Mouse (Mus musculus): ENCODE data around the gene Olfr1487. TPM values are rescaled to one million over a fixed set of nuclear protein-coding genes. Genes with fewer than 3 reads are reported as not detected.
"Not testable (repeated sequence)": the region's sequence is repeated elsewhere in the genome, so short reads cannot be mapped to it uniquely, and the experiment has no call there.

The Olfr1487 gene
- not detected in 2 replicates for polyA plus RNA-seq (2015; fragmentation: Nextera tagmentation; extraction: Ambion mirVana)

DNA sequence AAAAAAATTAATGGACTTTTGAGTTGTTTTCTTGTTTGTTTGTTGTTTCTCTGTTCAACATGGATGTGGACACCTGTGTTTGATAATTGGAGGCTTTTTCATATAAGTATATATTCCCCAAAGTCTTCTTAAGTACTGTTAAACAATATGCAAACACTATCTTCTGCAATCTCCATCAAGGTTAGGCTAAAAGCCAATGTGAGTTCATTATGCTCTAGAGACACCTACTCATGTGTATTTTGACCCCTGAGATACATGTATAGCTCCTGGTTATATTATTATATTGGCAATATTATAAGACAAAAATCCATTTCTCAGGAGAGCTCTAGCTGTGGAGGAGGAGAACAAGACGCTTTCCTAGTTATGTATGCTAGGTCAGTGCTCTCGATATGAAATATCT is at the start of gene Olfr1487:
Olfr1487 (plus strand) TSS at position 301 of the 400 bp plus-strand sequence.
- not testable (repeated sequence) for H3K9ac ChIP-seq (replicated peaks); H3K36me3 ChIP-seq; H3K4me2 ChIP-seq; H3K27me3 ChIP-seq (replicated peaks); ATAC-seq (ENCODE audit: low FRiP score); H3K27ac ChIP-seq (replicated peaks); H3K4me3 ChIP-seq (replicated peaks); H3K4me1 ChIP-seq
- peaks cover 10% of the 10 kb centered on the region for H3K9me3 ChIP-seq (replicated peaks)
- 95% methylated on average over 2 of the region's 2 CpGs for WGBS

GRCm38 (mm10) chr19:13583211-13583610 is 34.0 kb upstream of the Olfr1487 start, which contains the start of gene Olfr1484:
Gene Olfr1484, plus strand, starts transcription at chr19:13583511.
- ATAC-seq (ENCODE audit: low FRiP score): no peak
- Histone ChIP-seq H3K36me3 (no peaks in the 10 kb centered on the region), H3K4me3 (replicated peaks) (no peak within 1 kb of the TSS), H3K4me1 (no peaks in the 10 kb centered on the region), H3K4me2 (no peak within 1 kb of the TSS), H3K27me3 (replicated peaks) (no peaks in the 10 kb centered on the region), H3K9me3 (replicated peaks) (0 out of 2 replicates have a peak, but pooled peaks cover 4% of the 10 kb centered on the region), H3K27ac (replicated peaks) (no peak within 1 kb of the TSS), H3K9ac (replicated peaks) (no peak within 1 kb of the TSS)
- WGBS: 89% methylated on average over 1 of the region's 1 CpGs

DNA sequence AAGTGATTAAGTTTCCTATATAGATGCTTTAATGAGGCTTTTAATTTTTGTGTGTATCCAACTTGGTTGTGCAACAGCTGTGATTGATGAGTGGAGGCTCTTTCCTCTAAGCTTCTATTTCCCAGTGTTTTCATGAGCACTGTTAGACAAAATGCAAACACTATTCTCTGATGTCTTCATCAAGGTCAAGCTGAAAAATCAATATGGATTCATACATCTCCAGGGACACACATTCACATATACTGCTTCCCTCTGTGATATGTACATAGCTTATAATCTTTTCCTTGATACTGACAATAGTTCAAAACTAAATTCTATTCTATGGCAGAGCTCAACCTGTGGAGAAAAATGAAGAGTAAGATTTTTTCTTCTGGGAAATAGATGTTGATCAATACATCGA is 14.1 kb downstream of the Olfr1487 start, which contains the start of gene Olfr1489:
Olfr1489 (plus strand) TSS at position 301 of the 400 bp plus-strand sequence.
- no peaks in the 10 kb centered on the region for H3K36me3 ChIP-seq
- H3K27ac ChIP-seq (replicated peaks): no peak within 1 kb of the TSS
- 89% methylated on average over 1 of the region's 1 CpGs for WGBS
- no peak within 1 kb of the TSS for H3K4me3 ChIP-seq (replicated peaks)
- no peak within 1 kb of the TSS for H3K9ac ChIP-seq (replicated peaks)
- ATAC-seq (ENCODE audit: low FRiP score): no peak
- no peaks in the 10 kb centered on the region for H3K4me1 ChIP-seq
- H3K9me3 ChIP-seq (replicated peaks): no peaks in the 10 kb centered on the region
- no peak within 1 kb of the TSS for H3K4me2 ChIP-seq
- no peaks in the 10 kb centered on the region for H3K27me3 ChIP-seq (replicated peaks)

GRCm38 (mm10) chr19:13650791-13651190 is 33.6 kb downstream of the Olfr1487 start, which contains the start of gene Olfr1490:
Gene Olfr1490, plus strand, starts transcription at chr19:13651091.
- no peak for ATAC-seq (ENCODE audit: low FRiP score)
- Histone ChIP-seq H3K36me3 (no peaks in the 10 kb centered on the region), H3K4me2 (no peak within 1 kb of the TSS), H3K4me1 (no peaks in the 10 kb centered on the region), H3K9me3 (replicated peaks) (no peaks in the 10 kb centered on the region), H3K4me3 (replicated peaks) (no peak within 1 kb of the TSS), H3K27me3 (replicated peaks) (no peaks in the 10 kb centered on the region), H3K9ac (replicated peaks) (no peak within 1 kb of the TSS), H3K27ac (replicated peaks) (no peak within 1 kb of the TSS)
- WGBS: 77% methylated on average over 1 of the region's 1 CpGs

Small RNAs within 50 kb of the gene (microRNA-seq; reads per million reads assigned to microRNA genes)
- gene Gm22323 (not detected), gene Gm23931 (not detected)

Other genes with a start within 250 kb of the Olfr1487 start
- not detected in 2 replicates for gene Olfr1469, start 209.5 kb upstream of the Olfr1487 start, polyA plus RNA-seq (2015; fragmentation: Nextera tagmentation; extraction: Ambion mirVana)
- gene Olfr1471, start 174.0 kb upstream of the Olfr1487 start, polyA plus RNA-seq (2015; fragmentation: Nextera tagmentation; extraction: Ambion mirVana): not detected in 2 replicates
- gene Olfr1472, start 161.3 kb upstream of the Olfr1487 start, polyA plus RNA-seq (2015; fragmentation: Nextera tagmentation; extraction: Ambion mirVana): not detected in 2 replicates
- not detected in 2 replicates for gene Olfr1474, start 147.8 kb upstream of the Olfr1487 start, polyA plus RNA-seq (2015; fragmentation: Nextera tagmentation; extraction: Ambion mirVana)
- gene Olfr1475, start 137.2 kb upstream of the Olfr1487 start, polyA plus RNA-seq (2015; fragmentation: Nextera tagmentation; extraction: Ambion mirVana): not detected in 2 replicates
- gene Olfr1477, start 116.8 kb upstream of the Olfr1487 start, polyA plus RNA-seq (2015; fragmentation: Nextera tagmentation; extraction: Ambion mirVana): not detected in 2 replicates
- not detected in 2 replicates for gene Olfr1480, start 89.5 kb upstream of the Olfr1487 start, polyA plus RNA-seq (2015; fragmentation: Nextera tagmentation; extraction: Ambion mirVana)
- not detected in 2 replicates for gene Olfr1484, start 33.9 kb upstream of the Olfr1487 start, polyA plus RNA-seq (2015; fragmentation: Nextera tagmentation; extraction: Ambion mirVana)
- gene Olfr1489, start 14.2 kb downstream of the Olfr1487 start, polyA plus RNA-seq (2015; fragmentation: Nextera tagmentation; extraction: Ambion mirVana): not detected in 2 replicates
- not detected in 2 replicates for gene Olfr1490, start 33.7 kb downstream of the Olfr1487 start, polyA plus RNA-seq (2015; fragmentation: Nextera tagmentation; extraction: Ambion mirVana)
- not detected in 2 replicates for gene Olfr1491, start 79.9 kb downstream of the Olfr1487 start, polyA plus RNA-seq (2015; fragmentation: Nextera tagmentation; extraction: Ambion mirVana)
- not detected in 2 replicates for gene Olfr1493-ps1, start 105.9 kb downstream of the Olfr1487 start, polyA plus RNA-seq (2015; fragmentation: Nextera tagmentation; extraction: Ambion mirVana)
- gene Olfr1494, start 122.4 kb downstream of the Olfr1487 start, polyA plus RNA-seq (2015; fragmentation: Nextera tagmentation; extraction: Ambion mirVana): not detected in 2 replicates
- gene Olfr1495, start 147.2 kb downstream of the Olfr1487 start, polyA plus RNA-seq (2015; fragmentation: Nextera tagmentation; extraction: Ambion mirVana): not detected in 2 replicates
- not detected in 2 replicates for gene Olfr1496, start 160.5 kb downstream of the Olfr1487 start, polyA plus RNA-seq (2015; fragmentation: Nextera tagmentation; extraction: Ambion mirVana)
- not detected in 2 replicates for gene Olfr1497, start 180.8 kb downstream of the Olfr1487 start, polyA plus RNA-seq (2015; fragmentation: Nextera tagmentation; extraction: Ambion mirVana)
- gene Olfr1499, start 202.1 kb downstream of the Olfr1487 start, polyA plus RNA-seq (2015; fragmentation: Nextera tagmentation; extraction: Ambion mirVana): not detected in 2 replicates
- not detected in 2 replicates for gene Olfr1500, start 213.1 kb downstream of the Olfr1487 start, polyA plus RNA-seq (2015; fragmentation: Nextera tagmentation; extraction: Ambion mirVana)
- gene Olfr1501, start 233.3 kb downstream of the Olfr1487 start, polyA plus RNA-seq (2015; fragmentation: Nextera tagmentation; extraction: Ambion mirVana): not detected in 2 replicates
- gene Olfr1502, start 244.4 kb downstream of the Olfr1487 start, polyA plus RNA-seq (2015; fragmentation: Nextera tagmentation; extraction: Ambion mirVana): not detected in 2 replicates

Data from neural tube, embryonic 15.5 days (tissue).